28 mouse cellular contexts compared by ENCODE assay signal in genomic region chr12:91662844-91663243, GRCm38 (mm10).
"Had no signal": no experiment of that assay in that cellular context is flagged by ENCODE, and none has a peak within 500 bp of the region (broad histone marks: within the 10 kb centered on the region; RNA-seq: fewer than 3 reads in every experiment).

No protein-coding gene starts in this region.

- H3K27me3 ChIP-seq: embryonic facial prominence, embryonic 13.5 days; embryonic facial prominence, embryonic 15.5 days; forebrain, embryonic 12.5 days; forebrain, embryonic 13.5 days; forebrain, embryonic 15.5 days had no signal

- H3K4me2 ChIP-seq: embryonic facial prominence, embryonic 13.5 days; embryonic facial prominence, embryonic 15.5 days; forebrain, embryonic 12.5 days; forebrain, embryonic 13.5 days; forebrain, embryonic 15.5 days; heart, embryonic 11.5 days had no signal

- DNase-seq: cerebellum, adult 8-10 months; cerebellum, adult 9-10 months; cerebellum, adult 9-11 months; cerebellum, postnatal 10 days; cerebellum, postnatal 14 days; cerebellum, postnatal 25 days; cerebellum, postnatal 36 days; embryo, embryonic 11 days; forebrain, postnatal 0 days; gastrocnemius, adult 2 months; gastrocnemius, postnatal 10 days; gastrocnemius, postnatal 14 days; gastrocnemius, postnatal 25 days; gastrocnemius, postnatal 36 days; heart, adult 11 months; heart, adult 18-20 months; heart, adult 2 months had no signal

- H3K4me3 ChIP-seq: embryonic facial prominence, embryonic 13.5 days; embryonic facial prominence, embryonic 15.5 days; erythroblast, embryonic 14.5 days; forebrain, embryonic 10.5 days; forebrain, embryonic 12.5 days; forebrain, embryonic 13.5 days; forebrain, embryonic 15.5 days; gastrocnemius, adult 2 months; heart, adult 2 months; heart, embryonic 10.5 days had no signal

- H3K4me1 ChIP-seq: embryonic facial prominence, embryonic 13.5 days had no signal

- H3K9me3 ChIP-seq: embryonic facial prominence, embryonic 13.5 days; embryonic facial prominence, embryonic 15.5 days; forebrain, embryonic 10.5 days; forebrain, embryonic 12.5 days; forebrain, embryonic 13.5 days; forebrain, embryonic 15.5 days; heart, embryonic 10.5 days had no signal

- H3K36me3 ChIP-seq: embryonic facial prominence, embryonic 13.5 days; embryonic facial prominence, embryonic 15.5 days; forebrain, embryonic 10.5 days; forebrain, embryonic 12.5 days; forebrain, embryonic 15.5 days; heart, embryonic 10.5 days had no signal

- H3K27ac ChIP-seq: embryonic facial prominence, embryonic 13.5 days; forebrain, embryonic 10.5 days; forebrain, embryonic 12.5 days; forebrain, embryonic 13.5 days; forebrain, embryonic 15.5 days; gastrocnemius, adult 2 months; heart, adult 2 months; heart, embryonic 10.5 days had no signal

- H3K9ac ChIP-seq: embryonic facial prominence, embryonic 13.5 days; embryonic facial prominence, embryonic 15.5 days; forebrain, embryonic 12.5 days; forebrain, embryonic 13.5 days; forebrain, embryonic 15.5 days; forebrain, postnatal 0 days had no signal

- ATAC-seq: forebrain, embryonic 13.5 days; forebrain, embryonic 14.5 days; forebrain, embryonic 15.5 days; forebrain, embryonic 16.5 days; forebrain, postnatal 0 days had no signal
